Mouse (Mus musculus) MEL (cell line): ENCODE measurements around the gene Mocs1. TPM values are rescaled to one million over a fixed set of nuclear protein-coding genes. Genes with fewer than 3 reads are reported as not detected.

ENCODE experiments used
- DNase-seq: peaks from one replicate; pipeline ENCODE4 v3.0.0; 2011; ENCODE audit warnings: low read depth, low spot score
- H3K27ac ChIP-seq: 2 replicates; pipeline ENCODE4 v1.5.1; 2012; ENCODE audit warnings: low read depth, mild to moderate bottlenecking, control low read depth, low read length, moderate library complexity; ENCODE audit not compliant: control insufficient read depth
- H3K27me3 ChIP-seq, 2 experiments: fragments of 150-350 bp in 1 of 2; sonication (generic) in 1 of 2; 2 replicates each; pipeline ENCODE4 v1.6.1; 2012; ENCODE audit warnings: low read length in 2 of 2, mild to moderate bottlenecking in 2 of 2, improper control_type of control experiment in 1 of 2, moderate library complexity in 1 of 2; ENCODE audit not compliant: insufficient read depth in 2 of 2, control insufficient read depth in 1 of 2
- H3K36me3 ChIP-seq, 2 experiments: 2 replicates each; pipeline ENCODE4 v1.6.1; 2012 to 2014; ENCODE audit warnings: low read length in 2 of 2, improper control_type of control experiment in 1 of 2, inconsistent platforms in 1 of 2, mild to moderate bottlenecking in 1 of 2; ENCODE audit not compliant: insufficient read depth in 2 of 2, control insufficient read depth in 1 of 2
- H3K4me1 ChIP-seq, 2 experiments: fragments of 150-350 bp in 1 of 2; sonication (generic) in 1 of 2; 2 replicates each; pipeline ENCODE4 v1.6.1; 2012; ENCODE audit warnings: low read length in 2 of 2, improper control_type of control experiment in 1 of 2, mild to moderate bottlenecking in 1 of 2; ENCODE audit not compliant: insufficient read depth in 2 of 2, control insufficient read depth in 1 of 2
- H3K4me3 ChIP-seq, 2 experiments: fragments of 150-350 bp in 1 of 2; sonication (generic) in 1 of 2; 2 replicates each; pipeline ENCODE4 v1.5.1; 2012; ENCODE audit warnings: low read depth in 2 of 2, low read length in 2 of 2, mild to moderate bottlenecking in 2 of 2, moderate library complexity in 2 of 2, control low read depth in 1 of 2, improper control_type of control experiment in 1 of 2; ENCODE audit not compliant: control insufficient read depth in 1 of 2, insufficient read depth in 1 of 2
- H3K79me2 ChIP-seq: 2 replicates; pipeline ENCODE4 v1.6.1; 2012; ENCODE audit warnings: mild to moderate bottlenecking, low read length, moderate library complexity; ENCODE audit not compliant: control insufficient read depth, poor library complexity, insufficient read depth
- H3K9ac ChIP-seq: 2 replicates; pipeline ENCODE4 v1.6.1; 2012; ENCODE audit warnings: low read depth, mild to moderate bottlenecking, control low read depth, low read length, moderate library complexity; ENCODE audit not compliant: control insufficient read depth, poor library complexity, severe bottlenecking
- H3K9me3 ChIP-seq: fragments of 150-350 bp; sonication (generic); replicated peaks from 2 replicates; pipeline ENCODE4 v1.6.1; 2012; ENCODE audit warnings: mild to moderate bottlenecking, low read length, improper control_type of control experiment, moderate library complexity; ENCODE audit not compliant: insufficient read depth
- CTCF ChIP-seq, 3 experiments: IDR thresholded peaks in 2 of 3; conservative IDR thresholded peaks in 1 of 3; 2 replicates each; pipeline ENCODE4 v1.5.1; 2011 to 2012; ENCODE audit warnings: low read length in 3 of 3, low read depth in 2 of 3, mild to moderate bottlenecking in 2 of 3, improper control_type of control experiment in 1 of 3, inconsistent platforms in 1 of 3, mixed read lengths in 1 of 3, moderate library complexity in 1 of 3; ENCODE audit not compliant: control insufficient read depth in 1 of 3, insufficient read depth in 1 of 3, poor library complexity in 1 of 3, severe bottlenecking in 1 of 3
- EP300 ChIP-seq, 2 experiments: IDR thresholded peaks; 2 replicates each; pipeline ENCODE4 v1.6.1; 2011; ENCODE audit warnings: improper control_type of control experiment in 2 of 2, low read length in 2 of 2, low read depth in 1 of 2, mild to moderate bottlenecking in 1 of 2
- KAT2A ChIP-seq: conservative IDR thresholded peaks from 2 replicates; pipeline ENCODE4 v1.6.1; 2012; ENCODE audit warnings: low read depth, low read length, improper control_type of control experiment, inconsistent platforms
- NELFE ChIP-seq: IDR thresholded peaks from 2 replicates; pipeline ENCODE4 v1.6.1; 2011; ENCODE audit warnings: low read depth, low read length, improper control_type of control experiment
- NRF1 ChIP-seq: IDR thresholded peaks from 2 replicates; pipeline ENCODE4 v1.6.1; 2014; ENCODE audit warnings: low read depth, mild to moderate bottlenecking, inconsistent platforms, low read length, improper control_type of control experiment, moderate library complexity; ENCODE audit not compliant: poor library complexity, insufficient read depth, severe bottlenecking
- POLR2A ChIP-seq, 2 experiments: IDR thresholded peaks; 2 replicates each; pipeline ENCODE4 v1.6.1; 2011 to 2012; ENCODE audit warnings: low read length in 2 of 2, mild to moderate bottlenecking in 2 of 2, control low read depth in 1 of 2, improper control_type of control experiment in 1 of 2, low read depth in 1 of 2, moderate library complexity in 1 of 2; ENCODE audit not compliant: control insufficient read depth in 1 of 2, insufficient read depth in 1 of 2, poor library complexity in 1 of 2
- SIN3A ChIP-seq: IDR thresholded peaks from 2 replicates; pipeline ENCODE4 v1.6.1; 2012; ENCODE audit warnings: low read length, improper control_type of control experiment, inconsistent platforms
- SMC3 ChIP-seq: IDR thresholded peaks from 2 replicates; pipeline ENCODE4 v1.6.1; 2011; ENCODE audit warnings: low read depth, low read length, improper control_type of control experiment
- USF2 ChIP-seq, 2 experiments: IDR thresholded peaks; 2 replicates each; pipeline ENCODE4 v1.6.1; 2011 to 2012; ENCODE audit warnings: improper control_type of control experiment in 2 of 2, low read length in 2 of 2, borderline replicate concordance in 1 of 2, inconsistent platforms in 1 of 2, low read depth in 1 of 2, mild to moderate bottlenecking in 1 of 2; ENCODE audit not compliant: insufficient read depth in 1 of 2
- ZC3H11A ChIP-seq: IDR thresholded peaks from 2 replicates; pipeline ENCODE4 v1.6.1; 2012; ENCODE audit warnings: low read depth, mild to moderate bottlenecking, inconsistent platforms, low read length, improper control_type of control experiment
- polyA plus RNA-seq, 2 experiments: library from polyadenylated mRNA; stranded (reverse) in 1 of 2; unstranded in 1 of 2; fragments of >175 nt in 1 of 2; fragments of >200 nt in 1 of 2; gene quantifications; 2 replicates each; pipeline versions ENCODE4 v1.2.1 to v1.2.4; 2012; ENCODE audit warnings: low replicate concordance in 2 of 2, low read depth in 1 of 2; ENCODE audit not compliant: insufficient read length in 2 of 2, insufficient read depth in 1 of 2, missing spikeins in 1 of 2
- total RNA-seq: library from RNA; depleted of rRNA; stranded (reverse); fragments of 300-350 nt; gene quantifications from 2 replicates; pipeline ENCODE4 v1.2.3, GENCODE M21; 2012

Gene Mocs1
- total and polyA plus RNA-seq, 3 experiments, result 7.8 to 24.6 TPM; not detected in 1

- Histone ChIP-seq H3K36me3 (no peaks in the 10 kb centered on the region), H3K9ac (no peak overlapping the region), H3K27me3 (no peaks in the 10 kb centered on the region), H3K9me3 (no peaks in the 10 kb centered on the region), H3K79me2 (no peaks in the 10 kb centered on the region), H3K4me3 (no peak overlapping the region), H3K27ac (no peak overlapping the region), H3K4me1 (no peaks in the 10 kb centered on the region)
- DNase-seq, result no peak
- TF ChIP-seq SIN3A, result no peak
- peak in 2 of 3 experiments; percentile 72 to 83; a peak in 5 of 6 replicates for TF ChIP-seq CTCF (IDR thresholded peaks at IDR 0.05 in 2 of 3, conservative IDR thresholded peaks at IDR 0.05 in 1 of 3; ENCODE audit: control insufficient read depth in 1 of 3, insufficient read depth in 1 of 3, low read depth in 2 of 3, low read length in 3 of 3, poor library complexity in 1 of 3, severe bottlenecking in 1 of 3)
- peak; percentile 4; the same call in 1 of the 2 replicates for TF ChIP-seq SMC3
These were observed 40.1 kb downstream of the Mocs1 start for GRCm38 (mm10) chr17:49468223-49468622.

DNA sequence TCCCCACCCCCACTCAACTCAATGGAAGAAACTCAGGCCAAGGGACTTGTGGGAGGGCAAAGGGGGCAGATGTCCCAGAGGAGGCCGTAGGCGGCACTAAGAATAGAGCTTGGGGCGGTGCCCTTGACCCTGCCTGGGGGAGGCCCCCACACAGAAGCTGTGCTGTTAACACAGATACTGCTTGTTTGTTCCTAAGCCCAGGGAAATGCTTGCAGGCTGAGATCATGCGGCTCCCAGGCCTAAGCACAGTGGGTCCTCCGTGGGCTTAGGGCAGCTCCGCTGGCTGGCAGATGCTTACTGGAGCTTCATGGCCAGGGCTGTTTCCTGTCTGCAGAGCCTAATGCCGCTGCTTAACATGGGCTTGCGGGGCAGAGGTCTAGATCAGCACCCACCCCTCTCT is 44.5 kb downstream of the Mocs1 start:
- DNase-seq, result no peak
- H3K36me3 ChIP-seq, result no peaks in the 10 kb centered on the region
- no peaks in the 10 kb centered on the region for H3K27me3 ChIP-seq
- H3K27ac ChIP-seq, result no peak overlapping the region
- no peak overlapping the region for H3K9ac ChIP-seq
- no peak for TF ChIP-seq NRF1
- no peak for TF ChIP-seq EP300 (IDR thresholded peaks at IDR 0.05; ENCODE audit: low read depth in 1 of 2, low read length in 2 of 2)
- no peak for TF ChIP-seq USF2 (IDR thresholded peaks at IDR 0.05; ENCODE audit: borderline replicate concordance in 1 of 2, insufficient read depth in 1 of 2, low read depth in 1 of 2, low read length in 2 of 2)
- H3K4me3 ChIP-seq, result no peak overlapping the region
- H3K79me2 ChIP-seq, result no peaks in the 10 kb centered on the region
- H3K4me1 ChIP-seq, result no peaks in the 10 kb centered on the region
- no peaks in the 10 kb centered on the region for H3K9me3 ChIP-seq

GRCm38 (mm10) chr17:49474051-49474450 is 45.9 kb downstream of the Mocs1 start:
- H3K27ac ChIP-seq, result no peak overlapping the region
- no peaks in the 10 kb centered on the region for H3K79me2 ChIP-seq
- TF ChIP-seq ZC3H11A, result no peak
- TF ChIP-seq POLR2A (IDR thresholded peaks at IDR 0.05; ENCODE audit: control insufficient read depth in 1 of 2, insufficient read depth in 1 of 2, low read depth in 1 of 2, low read length in 2 of 2, poor library complexity in 1 of 2), result no peak
- TF ChIP-seq NELFE, result no peak
- no peak for TF ChIP-seq KAT2A
- no peak for TF ChIP-seq NRF1
- no peak for TF ChIP-seq EP300 (IDR thresholded peaks at IDR 0.05; ENCODE audit: low read depth in 1 of 2, low read length in 2 of 2)
- TF ChIP-seq, all 39 proteins: peak for 0

More at GRCm38 (mm10) chr17:49474051-49474450, 45.9 kb downstream of the Mocs1 start:
- Histone ChIP-seq H3K36me3 (no peaks in the 10 kb centered on the region), H3K9ac (no peak overlapping the region), H3K4me3 (no peak overlapping the region), H3K9me3 (no peaks in the 10 kb centered on the region), H3K4me1 (no peaks in the 10 kb centered on the region), H3K27me3 (no peaks in the 10 kb centered on the region)
- DNase-seq, result no peak
